Mouse (Mus musculus): ENCODE results near the gene Tmem232. TPM values are rescaled to one million over a fixed set of nuclear protein-coding genes. Genes with fewer than 3 reads are reported as not detected.
"Not testable (repeated sequence)": the region's sequence is repeated elsewhere in the genome, so short reads cannot be mapped to it uniquely, and the experiment has no call there.

Gene Tmem232
- total RNA-seq, 1 experiment from 2014 or later: not detected

- ATAC-seq (replicated peaks; ENCODE audit: insufficient number of reproducible peaks, low FRiP score, low TSS enrichment, poor library complexity, severe bottlenecking): no peak
These were observed 8.2 kb upstream of the Tmem232 start for GRCm38 (mm10) chr17:65548698-65549365.

GRCm38 (mm10) chr17:65546221-65546620 is 5.6 kb upstream of the Tmem232 start:
- ATAC-seq (replicated peaks; ENCODE audit: insufficient number of reproducible peaks, low FRiP score, low TSS enrichment, poor library complexity, severe bottlenecking): not testable (repeated sequence)

GRCm38 (mm10) chr17:65536156-65536555 is 4.4 kb downstream of the Tmem232 start:
- ATAC-seq (replicated peaks; ENCODE audit: insufficient number of reproducible peaks, low FRiP score, low TSS enrichment, poor library complexity, severe bottlenecking): peak; percentile 58; the same call in 1 of the 2 replicates

DNA sequence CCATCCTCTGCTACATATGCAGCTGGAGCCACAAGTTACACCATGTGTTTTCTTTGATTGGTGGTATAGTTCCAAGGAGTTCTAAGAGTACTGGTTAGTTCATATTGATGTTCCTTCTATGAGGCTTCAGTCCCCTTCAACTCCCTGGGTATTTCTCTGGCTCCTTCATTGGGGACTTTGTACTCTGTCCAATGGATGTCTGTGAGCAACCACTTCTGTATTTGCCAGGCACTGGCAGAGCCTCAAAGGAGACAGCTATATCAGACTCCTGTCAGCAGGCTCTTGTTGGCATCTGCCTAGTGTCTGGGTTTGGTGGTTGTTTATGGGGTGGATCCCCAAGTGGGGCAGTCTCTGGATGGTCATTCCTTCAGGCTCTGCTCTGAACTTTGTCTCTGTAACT is 8.2 kb downstream of the Tmem232 start:
- ATAC-seq (replicated peaks; ENCODE audit: insufficient number of reproducible peaks, low FRiP score, low TSS enrichment, poor library complexity, severe bottlenecking): not testable (repeated sequence)

GRCm38 (mm10) chr17:65527529-65527928 is 13.1 kb downstream of the Tmem232 start:
- ATAC-seq (replicated peaks; ENCODE audit: insufficient number of reproducible peaks, low FRiP score, low TSS enrichment, poor library complexity, severe bottlenecking): no peak

- ATAC-seq (replicated peaks; ENCODE audit: insufficient number of reproducible peaks, low FRiP score, low TSS enrichment, poor library complexity, severe bottlenecking): no peak
These were observed 27.1 kb downstream of the Tmem232 start for GRCm38 (mm10) chr17:65513517-65513916.

GRCm38 (mm10) chr17:65484654-65485053 is 55.9 kb downstream of the Tmem232 start:
- ATAC-seq (replicated peaks; ENCODE audit: insufficient number of reproducible peaks, low FRiP score, low TSS enrichment, poor library complexity, severe bottlenecking): no peak

- ATAC-seq (replicated peaks; ENCODE audit: insufficient number of reproducible peaks, low FRiP score, low TSS enrichment, poor library complexity, severe bottlenecking): no peak
These were observed 63.8 kb downstream of the Tmem232 start for GRCm38 (mm10) chr17:65476747-65477146.

DNA sequence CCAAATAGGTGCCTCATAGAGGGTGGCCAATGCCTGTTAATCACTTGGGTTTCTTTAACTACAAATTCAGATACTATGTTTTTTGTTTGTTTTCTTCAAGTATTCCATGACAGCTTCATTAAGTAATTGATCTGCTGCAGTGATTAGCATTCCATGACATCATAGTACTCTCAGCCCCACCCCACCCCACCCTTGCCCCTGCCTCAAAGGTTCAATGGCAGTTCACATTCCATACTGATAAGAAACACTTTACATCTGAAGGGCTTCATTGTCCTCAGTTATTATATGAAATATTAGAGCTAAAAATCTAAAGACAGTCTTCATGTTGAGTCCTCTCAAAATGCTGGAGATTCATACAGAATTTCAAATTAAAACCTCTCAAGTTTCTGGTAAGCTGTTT is 89.8 kb downstream of the Tmem232 start:
- no peak for ATAC-seq (replicated peaks; ENCODE audit: insufficient number of reproducible peaks, low FRiP score, low TSS enrichment, poor library complexity, severe bottlenecking)

GRCm38 (mm10) chr17:65437906-65438305 is 102.7 kb downstream of the Tmem232 start:
- not testable (repeated sequence) for ATAC-seq (replicated peaks; ENCODE audit: insufficient number of reproducible peaks, low FRiP score, low TSS enrichment, poor library complexity, severe bottlenecking)

DNA sequence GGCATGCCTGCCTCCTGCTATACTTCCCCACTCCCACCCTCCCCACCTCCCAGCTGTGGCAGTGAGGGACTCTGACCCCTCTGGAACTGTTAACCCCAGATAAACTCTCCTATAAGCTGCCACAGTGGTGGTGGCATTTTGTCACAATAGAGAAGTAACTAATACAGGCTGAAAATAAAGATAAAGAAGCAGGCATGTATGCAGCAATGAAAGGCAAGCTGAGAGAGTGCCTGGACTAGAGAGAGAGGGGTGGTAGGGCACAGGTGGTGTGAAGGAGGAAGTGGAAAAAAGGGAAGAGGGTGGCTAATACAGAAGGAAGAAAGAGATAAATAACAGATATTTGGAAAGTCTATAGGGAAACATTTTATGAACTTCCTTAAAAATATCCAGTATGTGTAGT is 121.5 kb downstream of the Tmem232 start:
- no peak for ATAC-seq (replicated peaks; ENCODE audit: insufficient number of reproducible peaks, low FRiP score, low TSS enrichment, poor library complexity, severe bottlenecking)

- ATAC-seq (replicated peaks; ENCODE audit: insufficient number of reproducible peaks, low FRiP score, low TSS enrichment, poor library complexity, severe bottlenecking): no peak
These were observed 135.3 kb downstream of the Tmem232 start for GRCm38 (mm10) chr17:65405309-65405708.

DNA sequence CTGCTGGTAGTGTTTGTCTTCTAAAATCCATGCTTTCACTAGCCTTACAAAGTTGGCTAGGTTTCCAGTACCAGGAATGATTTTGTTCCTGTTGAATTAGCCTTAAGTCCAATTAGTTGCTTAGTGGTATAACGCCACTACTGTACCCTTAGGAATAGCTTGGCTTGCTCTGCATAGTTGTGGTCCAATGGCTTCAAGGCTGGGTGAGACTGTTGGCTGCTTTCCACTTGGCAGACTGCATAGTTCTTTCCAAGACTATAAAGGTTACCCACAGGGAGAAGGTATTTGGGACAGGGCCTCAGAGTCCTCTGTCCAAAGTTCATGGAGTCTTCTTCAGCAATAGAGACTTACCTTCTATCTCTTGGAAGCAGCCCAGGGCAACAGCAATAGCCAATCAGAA is 139.7 kb downstream of the Tmem232 start:
- no peak for ATAC-seq (replicated peaks; ENCODE audit: insufficient number of reproducible peaks, low FRiP score, low TSS enrichment, poor library complexity, severe bottlenecking)

- ATAC-seq (replicated peaks; ENCODE audit: insufficient number of reproducible peaks, low FRiP score, low TSS enrichment, poor library complexity, severe bottlenecking): no peak
These were observed 156.1 kb downstream of the Tmem232 start for GRCm38 (mm10) chr17:65384411-65384962.

- 0 out of 2 replicates have a peak, but pooled peaks have one; percentile 9 for ATAC-seq (replicated peaks; ENCODE audit: insufficient number of reproducible peaks, low FRiP score, low TSS enrichment, poor library complexity, severe bottlenecking)
These were observed 170.4 kb downstream of the Tmem232 start for GRCm38 (mm10) chr17:65370034-65370780.

GRCm38 (mm10) chr17:65365535-65366254 is 174.9 kb downstream of the Tmem232 start:
- ATAC-seq (replicated peaks; ENCODE audit: insufficient number of reproducible peaks, low FRiP score, low TSS enrichment, poor library complexity, severe bottlenecking): no peak

DNA sequence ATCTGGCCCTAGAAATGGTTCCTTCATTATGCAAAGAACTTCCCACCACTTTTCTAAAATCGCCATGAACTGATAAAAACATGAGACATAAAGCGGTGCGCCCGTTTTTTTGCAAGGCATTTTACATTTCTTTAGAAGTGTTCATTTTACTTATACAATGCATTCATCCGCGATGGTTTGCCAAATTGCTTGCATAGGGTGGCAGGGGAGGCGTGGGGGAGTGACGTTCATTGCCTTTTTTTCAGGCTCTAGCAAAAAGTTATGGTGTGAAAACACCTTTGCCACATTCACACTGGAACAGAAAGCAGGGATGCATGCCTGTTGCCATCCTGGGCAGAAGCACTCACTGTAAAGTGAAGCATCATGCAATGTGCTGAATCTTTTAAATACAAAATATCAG is 188.7 kb downstream of the Tmem232 start:
- ATAC-seq (replicated peaks; ENCODE audit: insufficient number of reproducible peaks, low FRiP score, low TSS enrichment, poor library complexity, severe bottlenecking): no peak

DNA sequence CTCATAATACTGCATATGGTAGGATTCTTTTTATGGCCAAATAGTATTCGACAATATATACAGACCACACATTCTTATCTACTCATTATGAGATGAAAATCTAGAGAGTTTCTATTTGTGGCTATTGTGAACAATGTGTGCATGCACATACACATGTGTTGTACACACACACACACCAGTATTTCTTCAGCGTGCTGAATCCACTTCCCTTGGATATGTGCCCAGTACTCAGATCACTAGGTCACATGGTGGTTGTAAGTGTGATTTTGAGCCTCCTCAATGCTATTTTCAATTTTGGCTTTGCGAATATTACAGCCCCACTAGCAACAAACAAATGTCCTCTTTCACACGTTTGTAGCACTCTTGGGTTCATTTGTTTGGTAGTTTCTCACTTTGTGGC is 200.6 kb downstream of the Tmem232 start:
- no peak for ATAC-seq (replicated peaks; ENCODE audit: insufficient number of reproducible peaks, low FRiP score, low TSS enrichment, poor library complexity, severe bottlenecking)

DNA sequence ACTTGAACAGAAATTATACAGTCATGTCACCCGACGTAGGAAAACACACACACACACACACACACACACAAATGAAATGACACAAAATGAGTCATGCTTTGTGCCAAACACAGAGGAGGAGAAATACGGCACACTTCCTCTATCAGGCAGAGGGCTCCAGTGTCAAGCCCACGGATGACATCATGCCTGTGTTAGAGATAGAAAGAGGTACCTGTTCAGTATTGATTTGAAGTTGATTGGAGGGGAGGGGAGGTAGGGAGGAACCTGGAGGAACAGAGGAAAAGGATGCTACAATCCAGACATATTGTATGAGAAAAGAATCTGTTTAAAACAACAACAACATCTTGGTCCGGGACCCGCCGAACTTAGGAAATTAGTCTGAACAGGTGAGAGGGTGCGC is 209.8 kb downstream of the Tmem232 start:
- no peak for ATAC-seq (replicated peaks; ENCODE audit: insufficient number of reproducible peaks, low FRiP score, low TSS enrichment, poor library complexity, severe bottlenecking)

All from monocyte, adult 5-6 weeks (primary cell).